Mouse (Mus musculus) frontal cortex, postnatal 25 days (tissue): ENCODE data around the gene Map4k2.

ENCODE experiments used
- DNase-seq, 2 experiments: peaks; one replicate each; pipeline ENCODE4 v3.0.0; 2022; ENCODE audit warnings: low spot score in 2 of 2

Map4k2 gene

GRCm38 (mm10) chr19:6377327-6378040 is 36.5 kb downstream of the Map4k2 start:
- DNase-seq, result no peak

GRCm38 (mm10) chr19:6380411-6381166 is 39.7 kb downstream of the Map4k2 start:
- DNase-seq, result no peak

DNA sequence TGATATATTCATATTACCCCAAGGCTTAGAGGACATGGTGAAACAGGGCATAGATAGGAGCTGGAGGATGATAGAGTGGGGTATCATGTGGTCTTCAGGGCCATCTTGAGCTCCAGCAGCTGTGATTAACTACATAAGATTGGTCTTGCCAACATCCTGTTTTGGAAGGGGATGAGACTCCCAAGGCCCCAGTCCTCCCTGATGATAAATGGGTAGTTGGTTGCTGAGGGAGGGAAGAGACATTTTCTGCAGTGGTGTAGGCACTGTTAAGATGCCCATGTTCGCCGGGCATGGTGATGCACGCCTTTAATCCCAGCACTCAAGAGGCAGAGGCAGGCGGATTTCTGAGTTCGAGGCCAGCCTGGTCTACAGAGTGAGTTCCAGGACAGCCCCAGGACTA is 40.3 kb downstream of the Map4k2 start:
- no peak for DNase-seq

GRCm38 (mm10) chr19:6382323-6382924 is 41.5 kb downstream of the Map4k2 start:
- DNase-seq, result no peak

- DNase-seq, result no peak
These were observed 42.5 kb downstream of the Map4k2 start for GRCm38 (mm10) chr19:6383470-6383869.

DNA sequence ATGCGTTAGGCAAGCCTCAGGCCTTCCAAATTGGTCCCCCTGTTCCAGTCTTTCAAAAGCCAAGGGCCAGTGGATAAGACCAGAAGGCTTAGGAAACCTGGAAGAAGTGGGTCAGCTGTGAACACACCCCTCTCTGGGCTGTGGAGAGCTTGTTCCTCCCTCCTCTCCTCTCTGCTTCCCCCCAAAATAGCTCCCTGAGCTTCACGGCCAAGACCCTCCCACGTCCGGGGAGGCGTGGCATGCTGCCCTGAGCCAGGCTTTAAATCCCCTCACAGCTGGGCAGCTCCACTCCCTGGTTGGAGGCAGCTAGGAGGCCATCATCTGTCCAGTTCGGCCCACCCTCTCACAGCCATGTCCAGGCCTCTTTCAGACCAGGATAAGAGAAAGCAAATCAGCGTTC is 43.2 kb downstream of the Map4k2 start, which contains the start of gene Pygm:
Pygm (plus strand) TSS at position 272 of the 400 bp plus-strand sequence.
- peak in 1 of 2 experiments; percentile 52 for DNase-seq

- DNase-seq, result no peak
These were observed 44.0 kb downstream of the Map4k2 start for GRCm38 (mm10) chr19:6384954-6385353.

GRCm38 (mm10) chr19:6385419-6385818 is 44.5 kb downstream of the Map4k2 start:
- no peak for DNase-seq

GRCm38 (mm10) chr19:6385821-6386220 is 44.9 kb downstream of the Map4k2 start:
- no peak for DNase-seq

DNA sequence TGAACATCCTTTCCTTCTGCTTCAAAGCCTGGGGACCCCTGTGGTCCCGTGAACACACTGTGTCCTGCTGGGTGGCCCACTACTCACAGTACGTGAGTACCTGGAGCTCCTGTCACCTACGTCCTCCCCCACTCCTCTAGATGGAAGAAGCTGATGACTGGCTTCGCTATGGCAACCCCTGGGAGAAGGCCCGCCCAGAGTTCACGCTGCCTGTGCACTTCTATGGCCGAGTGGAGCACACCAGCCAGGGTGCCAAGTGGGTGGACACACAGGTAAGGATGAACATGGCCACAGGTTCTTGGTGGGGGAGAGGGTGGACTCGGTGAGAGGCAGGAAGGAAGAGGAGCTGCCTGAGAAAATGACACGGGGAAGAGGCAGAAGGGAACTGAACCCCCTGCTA is 45.3 kb downstream of the Map4k2 start:
- DNase-seq, result no peak

- DNase-seq, result no peak
These were observed 47.1 kb downstream of the Map4k2 start for GRCm38 (mm10) chr19:6388006-6388405.

DNA sequence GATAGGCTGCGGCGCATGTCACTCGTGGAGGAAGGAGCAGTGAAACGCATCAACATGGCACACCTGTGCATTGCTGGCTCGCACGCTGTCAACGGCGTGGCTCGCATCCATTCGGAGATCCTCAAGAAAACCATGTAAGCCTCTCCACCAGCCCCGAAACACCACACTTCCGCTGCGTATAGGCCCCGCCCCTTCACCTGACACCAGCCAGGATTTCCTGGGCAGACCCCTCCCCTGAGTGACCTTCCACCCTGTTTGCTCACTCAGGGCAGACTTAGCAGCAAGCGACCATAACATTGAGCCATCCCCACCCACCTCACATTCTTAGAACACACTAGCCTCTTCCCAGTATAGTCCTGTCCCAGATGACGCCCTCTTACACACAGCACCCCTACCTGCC is 48.9 kb downstream of the Map4k2 start:
- no peak for DNase-seq

- no peak for DNase-seq
These were observed 49.3 kb downstream of the Map4k2 start for GRCm38 (mm10) chr19:6390251-6390650.

DNA sequence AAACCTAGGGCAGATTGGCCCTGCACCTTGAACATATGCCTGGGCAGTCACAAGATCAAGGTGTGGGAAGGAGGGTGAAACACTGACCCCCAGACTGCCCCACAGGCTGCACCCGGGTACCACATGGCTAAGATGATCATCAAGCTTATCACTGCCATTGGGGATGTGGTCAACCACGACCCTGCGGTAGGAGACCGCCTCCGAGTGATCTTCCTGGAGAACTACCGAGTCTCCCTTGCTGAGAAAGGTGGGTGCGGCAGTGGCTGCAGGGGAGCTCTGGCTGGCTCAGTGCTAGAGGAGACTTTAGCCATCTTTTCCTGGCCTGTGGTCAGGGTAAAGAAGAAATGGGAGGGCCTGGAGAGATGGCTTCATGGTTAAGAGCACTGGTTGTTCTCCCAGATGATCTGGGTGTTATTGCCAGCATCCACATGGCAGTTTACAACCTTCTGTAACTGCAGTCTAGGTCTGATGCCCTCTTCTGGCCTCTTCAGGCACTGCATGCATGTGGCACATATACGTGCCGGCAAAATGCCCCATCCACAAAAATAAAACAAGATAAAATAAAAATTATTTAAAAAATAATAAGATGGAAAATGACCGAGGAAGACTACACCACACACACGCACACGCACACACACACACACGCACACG is 51.9 kb downstream of the Map4k2 start:
- no peak for DNase-seq

- no peak for DNase-seq
These were observed 52.7 kb downstream of the Map4k2 start for GRCm38 (mm10) chr19:6393637-6394036.

DNA sequence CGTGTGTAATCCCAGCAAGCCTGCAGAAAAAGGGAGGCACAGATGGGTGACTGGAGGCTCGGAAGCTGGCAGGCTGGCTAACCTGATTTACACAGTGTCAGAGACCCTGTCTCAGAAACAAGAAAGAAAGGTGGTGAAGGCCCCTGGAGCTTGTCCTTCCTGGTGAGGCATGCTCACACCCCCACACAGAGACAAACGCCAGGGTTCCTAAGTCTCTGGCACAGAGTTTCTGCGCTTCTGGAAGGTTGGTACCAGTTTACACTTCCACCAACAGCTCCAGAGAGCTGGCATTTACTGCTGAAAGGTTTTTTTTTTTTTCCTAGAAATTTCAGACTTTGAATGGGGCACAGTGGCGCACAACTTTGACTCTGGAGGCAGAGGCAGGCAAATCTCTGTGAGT is 55.3 kb downstream of the Map4k2 start:
- DNase-seq, result no peak

- DNase-seq, result no peak
These were observed 56.8 kb downstream of the Map4k2 start for GRCm38 (mm10) chr19:6397582-6398249.

DNA sequence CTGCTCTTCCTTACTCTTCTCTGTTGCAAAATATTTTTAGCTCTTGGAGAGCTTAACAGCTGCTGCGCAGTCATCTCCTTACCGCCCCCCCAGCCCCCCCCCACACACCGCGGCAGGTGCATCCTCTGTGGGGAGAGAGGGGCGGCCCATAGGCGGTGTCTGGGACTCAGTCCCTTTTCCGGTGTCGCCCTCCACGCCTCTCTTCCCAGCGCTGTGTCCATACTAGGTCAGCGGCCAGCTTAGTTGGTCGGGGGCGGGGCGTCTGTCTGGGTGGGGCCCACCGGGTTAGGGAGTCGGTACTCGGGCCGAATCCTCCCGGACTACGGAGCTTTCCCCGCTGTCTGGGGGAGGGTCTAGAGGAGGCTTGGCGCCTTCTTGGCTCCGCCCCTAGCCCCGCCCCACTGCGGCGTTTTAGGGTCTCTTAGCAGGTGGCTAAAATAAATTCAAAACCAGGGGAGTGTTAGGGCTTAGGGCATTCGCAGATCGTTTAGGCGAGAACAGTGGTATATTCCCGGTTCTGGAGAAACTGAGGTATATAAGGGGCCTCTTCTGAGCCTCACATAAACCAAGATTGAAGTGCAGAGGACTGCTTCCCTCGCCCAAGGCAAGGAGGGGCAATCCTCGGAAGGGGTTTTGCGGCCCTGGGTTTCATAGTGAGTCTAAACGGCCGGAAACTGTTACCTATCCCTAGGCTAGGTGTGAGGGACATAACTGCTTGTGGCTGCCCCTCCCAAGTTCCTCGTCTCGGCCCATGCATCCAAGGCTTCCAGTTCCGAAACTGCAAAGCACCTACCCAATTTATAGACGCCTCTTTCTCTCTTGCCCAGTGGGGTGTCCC is 57.7 kb downstream of the Map4k2 start:
- DNase-seq, result no peak

- no peak for DNase-seq
These were observed 58.6 kb downstream of the Map4k2 start, which contains the start of gene Rasgrp2 for GRCm38 (mm10) chr19:6399285-6400095. TSS of gene Rasgrp2 (plus strand) at chr19:6399340.
